14 mouse cellular contexts compared by ENCODE assay signal in genomic region chr6:143445834-143446552, GRCm38 (mm10).
"Had no signal": no experiment of that assay in that cellular context is flagged by ENCODE, and none has a peak within 500 bp of the region (broad histone marks: within the 10 kb centered on the region; RNA-seq: fewer than 3 reads in every experiment).

No protein-coding gene starts in this region.

- ATAC-seq: liver, postnatal 0 days; lung, postnatal 0 days; midbrain, embryonic 13.5 days had no signal

- DNase-seq: liver, embryonic 13.5 days; liver, postnatal 0 days; lung, adult 2 months; lung, postnatal 14 days; lung, postnatal 36 days; right cerebral cortex, adult 18-20 months; right cerebral cortex, postnatal 25 days; right cerebral cortex, postnatal 4 days; spleen, adult 18-20 months; thymus, adult 2 months; thymus, postnatal 25 days; thymus, postnatal 4 days had no signal
